Mouse (Mus musculus): ENCODE results near the gene Hist1h4f.

DNA sequence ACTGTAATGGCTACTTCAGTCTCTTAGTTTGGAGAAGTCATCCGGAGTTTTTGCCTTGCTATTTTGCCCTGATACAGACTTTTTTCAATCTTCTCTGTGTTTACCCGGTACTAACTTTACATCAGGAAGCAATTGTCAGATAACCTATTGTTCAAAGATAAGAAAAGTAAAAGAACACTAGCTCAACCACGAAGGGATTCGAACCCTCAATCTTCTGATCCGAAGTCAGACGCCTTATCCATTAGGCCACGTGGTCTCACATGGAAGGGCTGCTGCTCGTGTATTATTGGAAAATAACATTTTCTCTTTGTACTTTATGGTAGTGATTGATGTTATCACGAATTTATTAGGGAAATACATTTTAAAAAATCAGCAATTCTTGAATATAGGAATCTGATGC is 47.7 kb downstream of the Hist1h4f start:
- TF ChIP-seq CTCF (IDR thresholded peaks at IDR 0.05; ENCODE audit: low read depth, low read length) (no peak), GATA2 (IDR thresholded peaks at IDR 0.05; ENCODE audit: borderline replicate concordance, low read depth, low read length) (no peak), GATA1 (IDR thresholded peaks at IDR 0.05; ENCODE audit: borderline replicate concordance, low read length) (no peak), TAL1 (conservative IDR thresholded peaks at IDR 0.05; ENCODE audit: low read depth, low read length) (no peak)
